Mouse (Mus musculus) forebrain, embryonic 11.5 days (tissue): ENCODE data around the gene Xrcc3. TPM values are rescaled to one million over a fixed set of nuclear protein-coding genes. Genes with fewer than 3 reads are reported as not detected.

ENCODE experiments used
- ATAC-seq: fragments of 200-750 bp; cut with Nextera tagmentation; replicated peaks from 2 replicates; pipeline ENCODE4 v1.8.0; 2017; ENCODE audit warnings: moderate TSS enrichment; ENCODE audit not compliant: low FRiP score
- DNase-seq: peaks from one replicate; pipeline ENCODE4 v3.0.0-alpha.2; 2017; ENCODE audit warnings: low spot score
- H3K27ac ChIP-seq: fragments of 300-500 bp; sonication (generic); 2 replicates; pipeline ENCODE4 v1.5.1; 2014; ENCODE audit warnings: low read depth, low read length
- H3K27me3 ChIP-seq: fragments of 300-500 bp; sonication (generic); 2 replicates; pipeline ENCODE4 v1.6.1; 2014; ENCODE audit warnings: mild to moderate bottlenecking, low read length, mixed read lengths; ENCODE audit not compliant: control insufficient read depth, insufficient read depth
- H3K36me3 ChIP-seq: fragments of 300-500 bp; sonication (generic); 2 replicates; pipeline ENCODE4 v1.6.1; 2014; ENCODE audit warnings: mild to moderate bottlenecking, low read length, moderate library complexity, mixed read lengths; ENCODE audit not compliant: control insufficient read depth, insufficient read depth
- H3K4me1 ChIP-seq: fragments of 300-500 bp; sonication (generic); replicated peaks from 2 replicates; pipeline ENCODE4 v1.6.1; 2014; ENCODE audit warnings: low read length, mixed read lengths; ENCODE audit not compliant: control insufficient read depth, insufficient read depth
- H3K4me2 ChIP-seq: fragments of 300-500 bp; sonication (generic); 2 replicates; pipeline ENCODE4 v1.6.1; 2014; ENCODE audit warnings: low read depth, mild to moderate bottlenecking, low read length, moderate library complexity, mixed read lengths; ENCODE audit not compliant: severe bottlenecking
- H3K4me3 ChIP-seq: fragments of 300-500 bp; sonication (generic); 2 replicates; pipeline ENCODE4 v1.5.1; 2014; ENCODE audit warnings: low read depth, low read length
- H3K9ac ChIP-seq: fragments of 300-500 bp; sonication (generic); 2 replicates; pipeline ENCODE4 v1.6.1; 2014; ENCODE audit warnings: low read length
- H3K9me3 ChIP-seq: fragments of 300-500 bp; sonication (generic); 2 replicates; pipeline ENCODE4 v1.6.1; 2016; ENCODE audit warnings: low read length, mixed read lengths; ENCODE audit not compliant: control insufficient read depth
- WGBS: fragments of 180-500 bp; shearing (Covaris S2); extraction: QIAGEN DNeasy Blood & Tissue Kit; methylation state at CpG from one replicate; pipeline ENCODE4 v1.1.7; 2014; 5-methylcytosine and 5-hydroxymethylcytosine counted together
- polyA plus RNA-seq: library from polyadenylated mRNA; unstranded; fragments of >200 nt; fragmentation: Nextera tagmentation; extraction: Ambion mirVana; gene quantifications from 2 replicates; pipeline ENCODE4 v1.2.1, GENCODE M21; 2014

Xrcc3 gene
- polyA plus RNA-seq = 19.6 and 20.1 TPM in 2 replicates

GRCm38 (mm10) chr12:111813766-111814617 is at the start of gene Xrcc3, which contains the start of gene Zfyve21:
Xrcc3 (minus strand) TSS chr12:111813873.
Zfyve21 (plus strand) TSS chr12:111814170.
- peak within 1 kb of the TSS; percentile 73 for H3K9ac ChIP-seq
- H3K4me3 ChIP-seq = peak within 1 kb of the TSS; percentile 67
- H3K4me1 ChIP-seq = peaks cover 21% of the 10 kb centered on the region
- H3K4me2 ChIP-seq = peak within 1 kb of the TSS; percentile 76
- no peaks in the 10 kb centered on the region for H3K9me3 ChIP-seq
- no peaks in the 10 kb centered on the region for H3K36me3 ChIP-seq
- peak; percentile 99 for DNase-seq
- peak; percentile 99 for ATAC-seq
- H3K27me3 ChIP-seq = no peaks in the 10 kb centered on the region
- H3K27ac ChIP-seq = peak within 1 kb of the TSS; percentile 74
- under 1% methylated on average over 87 of the region's 87 CpGs for WGBS

GRCm38 (mm10) chr12:111855448-111855847 is 41.8 kb upstream of the Xrcc3 start:
- DNase-seq = no peak
- H3K4me2 ChIP-seq = no peak overlapping the region
- no peaks in the 10 kb centered on the region for H3K27me3 ChIP-seq
- no peak for ATAC-seq
- no peaks in the 10 kb centered on the region for H3K4me1 ChIP-seq
- H3K36me3 ChIP-seq = no peaks in the 10 kb centered on the region
- 85% methylated on average over 2 of the region's 2 CpGs for WGBS
- H3K27ac ChIP-seq = no peak overlapping the region
- H3K9ac ChIP-seq = no peak overlapping the region
- no peak overlapping the region for H3K4me3 ChIP-seq
- H3K9me3 ChIP-seq = no peaks in the 10 kb centered on the region

- DNase-seq = no peak
- ATAC-seq = no peak
- H3K36me3 ChIP-seq = no peaks in the 10 kb centered on the region
- no peak overlapping the region for H3K27ac ChIP-seq
- WGBS = 79% methylated on average over 4 of the region's 4 CpGs
- no peaks in the 10 kb centered on the region for H3K4me1 ChIP-seq
- no peak overlapping the region for H3K4me3 ChIP-seq
- H3K27me3 ChIP-seq = no peaks in the 10 kb centered on the region
- H3K9ac ChIP-seq = no peak overlapping the region
- no peak overlapping the region for H3K4me2 ChIP-seq
- no peaks in the 10 kb centered on the region for H3K9me3 ChIP-seq
Observed at GRCm38 (mm10) chr12:111853546-111853945, 39.9 kb upstream of the Xrcc3 start.

GRCm38 (mm10) chr12:111853011-111853436 is 39.4 kb upstream of the Xrcc3 start:
- H3K27me3 ChIP-seq = no peaks in the 10 kb centered on the region
- ATAC-seq = no peak

GRCm38 (mm10) chr12:111851745-111852144 is 38.1 kb upstream of the Xrcc3 start:
- WGBS = 84% methylated on average over 5 of the region's 5 CpGs
- DNase-seq = no peak

More at GRCm38 (mm10) chr12:111853011-111853436, 39.4 kb upstream of the Xrcc3 start:
- Histone ChIP-seq H3K9me3 (no peaks in the 10 kb centered on the region), H3K36me3 (no peaks in the 10 kb centered on the region), H3K4me1 (no peaks in the 10 kb centered on the region), H3K4me2 (no peak overlapping the region), H3K9ac (no peak overlapping the region), H3K27ac (no peak overlapping the region), H3K4me3 (no peak overlapping the region)
- DNase-seq = no peak
- 85% methylated on average over 10 of the region's 10 CpGs for WGBS

GRCm38 (mm10) chr12:111851235-111851634 is 37.6 kb upstream of the Xrcc3 start:
- Histone ChIP-seq H3K4me1 (no peaks in the 10 kb centered on the region), H3K27ac (no peak overlapping the region), H3K4me3 (no peak overlapping the region), H3K4me2 (no peak overlapping the region), H3K36me3 (no peaks in the 10 kb centered on the region), H3K9me3 (no peaks in the 10 kb centered on the region), H3K27me3 (no peaks in the 10 kb centered on the region), H3K9ac (no peak overlapping the region)
- ATAC-seq = no peak
- WGBS = 60% methylated on average over 2 of the region's 2 CpGs
- no peak for DNase-seq

More at GRCm38 (mm10) chr12:111851745-111852144, 38.1 kb upstream of the Xrcc3 start:
- no peak for ATAC-seq
- H3K4me1 ChIP-seq = no peaks in the 10 kb centered on the region
- no peak overlapping the region for H3K27ac ChIP-seq
- H3K4me3 ChIP-seq = no peak overlapping the region
- no peaks in the 10 kb centered on the region for H3K27me3 ChIP-seq
- no peaks in the 10 kb centered on the region for H3K9me3 ChIP-seq
- no peak overlapping the region for H3K9ac ChIP-seq
- H3K4me2 ChIP-seq = no peak overlapping the region
- H3K36me3 ChIP-seq = no peaks in the 10 kb centered on the region

GRCm38 (mm10) chr12:111848300-111848798 is 34.7 kb upstream of the Xrcc3 start:
- Histone ChIP-seq H3K9me3 (no peaks in the 10 kb centered on the region), H3K4me3 (no peak overlapping the region), H3K36me3 (no peaks in the 10 kb centered on the region), H3K9ac (no peak overlapping the region), H3K27me3 (no peaks in the 10 kb centered on the region), H3K27ac (no peak overlapping the region), H3K4me2 (no peak overlapping the region), H3K4me1 (no peaks in the 10 kb centered on the region)
- 73% methylated on average over 9 of the region's 9 CpGs for WGBS
- DNase-seq (no peak), ATAC-seq (no peak)

GRCm38 (mm10) chr12:111846815-111847214 is 33.1 kb upstream of the Xrcc3 start:
- Histone ChIP-seq H3K9me3 (no peaks in the 10 kb centered on the region), H3K4me3 (no peak overlapping the region), H3K36me3 (no peaks in the 10 kb centered on the region), H3K9ac (no peak overlapping the region), H3K4me2 (no peak overlapping the region), H3K27me3 (no peaks in the 10 kb centered on the region), H3K4me1 (no peaks in the 10 kb centered on the region), H3K27ac (no peak overlapping the region)
- ATAC-seq = no peak
- 92% methylated on average over 10 of the region's 10 CpGs for WGBS
- DNase-seq = no peak
